Mouse (Mus musculus): ENCODE measurements around the gene Xpo1.
"Not testable (repeated sequence)": the region's sequence is repeated elsewhere in the genome, so short reads cannot be mapped to it uniquely, and the experiment has no call there.

Gene Xpo1

DNA sequence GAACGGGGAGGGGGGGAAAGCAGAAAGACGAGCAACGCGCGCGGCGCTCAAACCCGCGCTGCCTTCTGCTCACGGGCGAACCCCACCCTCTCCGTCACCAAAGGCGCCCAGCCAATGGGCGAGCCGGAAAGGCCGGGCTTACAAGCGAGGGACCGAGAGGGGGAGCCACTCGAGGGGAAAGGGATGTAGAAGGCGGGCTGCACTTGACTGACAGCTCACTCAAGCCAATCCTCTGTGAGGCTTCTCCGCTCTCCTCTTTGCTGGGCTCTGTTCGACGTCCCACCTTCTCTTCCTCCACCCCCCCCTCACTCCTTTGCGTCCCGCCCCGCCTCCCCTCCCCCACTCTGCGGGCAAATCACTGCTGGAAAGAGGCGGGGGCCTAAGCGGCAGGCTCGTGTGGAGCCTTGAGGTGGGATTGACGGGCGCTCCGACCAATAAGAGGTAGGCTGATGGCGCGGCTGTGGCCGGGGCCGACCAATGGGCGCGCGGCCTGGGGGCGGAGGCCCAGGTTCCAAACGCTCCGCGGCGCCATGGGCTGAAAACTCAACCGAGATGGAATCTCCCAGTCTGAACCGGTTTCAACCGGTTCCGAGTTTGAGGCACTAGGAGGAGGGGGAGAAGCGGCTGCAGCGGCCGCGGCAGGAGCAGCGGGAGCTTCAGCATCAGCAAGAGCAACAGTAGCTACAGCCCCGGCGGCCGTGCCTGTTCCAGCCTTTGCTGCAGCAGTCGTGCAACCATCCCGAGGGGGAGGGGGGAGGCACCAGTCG lies at the start of gene Xpo1:
Gene Xpo1 (plus strand): TSS at position 615 of the 767 bp plus-strand sequence.
- DNase-seq (ENCODE audit: low spot score): peak; percentile 100

DNA sequence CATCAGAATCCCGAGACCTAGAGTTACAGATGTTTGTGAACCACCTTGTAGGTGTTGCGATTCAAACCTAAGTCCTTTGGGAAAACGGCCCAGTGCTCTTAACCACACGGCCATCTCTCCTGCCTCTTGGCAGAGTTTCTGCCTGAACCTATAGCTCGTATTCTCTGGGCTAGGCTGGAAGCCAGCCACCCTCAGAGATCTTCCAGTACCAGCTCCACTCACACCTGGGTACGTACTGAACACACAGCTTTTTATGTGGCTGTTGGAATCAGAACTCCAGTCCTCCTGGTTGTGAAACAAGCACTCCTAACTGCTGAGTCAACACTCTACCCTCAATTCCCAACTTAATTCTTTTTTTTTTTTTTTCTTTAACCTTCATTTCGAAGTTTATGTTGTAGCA lies 46.1 kb upstream of the Xpo1 start:
- no peak for DNase-seq (ENCODE audit: low spot score)

DNA sequence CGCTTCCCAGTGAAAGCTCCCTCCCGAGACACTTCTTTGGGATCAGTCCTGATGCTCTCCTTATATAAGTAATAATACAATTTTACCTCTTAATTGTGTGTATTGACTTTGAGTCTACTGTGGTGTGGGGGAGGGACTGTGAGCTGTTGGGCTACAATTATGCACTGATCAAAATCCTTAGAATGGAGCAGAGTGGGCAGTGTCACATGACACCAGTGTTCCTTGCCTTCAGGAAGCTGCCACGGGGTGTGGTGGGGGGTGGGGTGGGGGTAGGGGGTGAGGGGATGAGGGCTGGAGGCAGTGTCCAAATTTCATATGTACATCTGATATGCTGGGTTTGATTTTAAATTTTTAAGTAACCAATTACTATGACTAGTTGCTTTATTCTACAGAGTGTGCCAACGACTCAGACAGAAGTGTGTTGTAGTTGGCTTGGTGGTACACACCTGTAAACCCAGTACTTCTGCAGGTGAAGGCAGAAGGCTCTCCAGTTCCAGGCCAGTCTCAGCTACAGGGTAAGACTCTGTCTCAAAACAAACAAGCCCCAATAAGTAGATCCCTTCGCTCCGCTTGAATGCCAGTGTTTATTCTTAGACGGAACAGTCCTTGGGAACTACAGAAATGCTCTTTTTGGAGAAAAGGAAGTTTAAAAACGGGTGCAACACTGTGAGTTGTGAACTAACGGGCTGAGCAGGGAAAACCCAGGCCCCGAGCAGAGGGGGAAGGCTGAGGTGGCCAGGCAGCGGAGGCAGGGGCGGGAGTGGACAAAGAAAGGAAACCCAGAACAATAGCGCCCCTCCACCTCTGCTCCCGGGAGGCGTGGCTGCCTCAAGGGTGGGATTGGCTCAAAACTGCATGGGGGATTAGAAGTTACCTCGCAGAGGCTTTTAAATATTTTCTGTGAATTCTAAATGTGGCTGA lies 45.0 kb upstream of the Xpo1 start:
- no peak for DNase-seq (ENCODE audit: low spot score)

DNA sequence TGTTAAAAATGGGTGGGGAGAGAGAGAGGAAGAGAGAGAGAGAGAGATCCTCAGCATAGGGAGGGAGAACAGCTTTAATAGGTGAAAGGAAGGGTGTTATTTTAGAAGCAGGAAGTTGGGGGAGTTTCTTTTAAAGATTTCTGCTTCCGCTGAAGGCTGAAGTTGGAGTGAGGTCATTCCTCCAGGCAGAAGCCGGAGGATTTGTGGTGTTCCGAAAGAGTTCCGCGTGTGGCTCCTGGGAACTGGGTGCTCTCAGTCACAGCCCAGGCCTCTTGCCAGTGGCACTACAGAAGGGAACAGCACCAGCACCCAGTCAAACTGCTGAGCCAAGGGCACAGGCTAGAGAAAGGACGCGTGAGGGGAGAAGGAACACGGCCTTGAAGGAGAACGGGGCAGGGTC lies 38.4 kb upstream of the Xpo1 start:
- no peak for DNase-seq (ENCODE audit: low spot score)

DNA sequence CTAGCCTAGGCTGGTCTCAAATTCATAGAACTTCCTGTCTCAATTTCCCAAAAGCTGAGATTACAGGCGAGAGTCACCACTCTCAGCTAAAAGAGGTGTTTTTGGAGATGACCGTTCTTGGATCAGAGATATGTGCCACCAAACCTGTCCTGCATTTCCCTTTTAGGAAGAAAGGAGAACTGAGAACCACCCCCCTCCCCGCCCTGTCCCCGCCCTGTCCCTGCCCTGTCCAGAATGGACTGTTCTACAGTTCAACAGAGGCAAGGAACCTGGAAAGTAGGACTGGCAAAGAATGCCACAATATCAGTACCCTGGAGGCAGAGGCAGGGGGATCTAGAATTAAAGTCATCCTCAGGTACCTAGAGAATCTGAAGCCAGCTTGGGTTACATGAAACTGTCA lies 19.8 kb upstream of the Xpo1 start:
- DNase-seq (ENCODE audit: low spot score): no peak

DNA sequence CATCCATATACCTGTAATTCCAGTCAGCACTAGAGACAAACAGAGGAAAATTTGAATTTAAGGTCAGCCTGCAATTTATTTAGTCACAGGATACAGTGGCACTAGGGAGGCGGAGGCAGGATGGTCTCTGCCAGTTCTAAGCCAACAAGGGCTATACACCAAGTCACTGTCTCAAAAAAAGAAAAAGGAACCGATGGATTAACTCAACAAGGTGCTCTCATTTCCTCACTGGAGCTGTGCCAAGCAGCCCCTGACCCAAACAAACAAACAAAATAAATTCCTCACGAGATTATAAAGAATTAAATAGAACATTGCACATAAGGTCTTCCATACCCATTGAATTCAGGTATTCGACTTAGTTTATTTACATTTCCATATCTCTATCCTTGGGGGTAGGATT lies 1.9 kb upstream of the Xpo1 start:
- DNase-seq (ENCODE audit: low spot score): no peak

DNA sequence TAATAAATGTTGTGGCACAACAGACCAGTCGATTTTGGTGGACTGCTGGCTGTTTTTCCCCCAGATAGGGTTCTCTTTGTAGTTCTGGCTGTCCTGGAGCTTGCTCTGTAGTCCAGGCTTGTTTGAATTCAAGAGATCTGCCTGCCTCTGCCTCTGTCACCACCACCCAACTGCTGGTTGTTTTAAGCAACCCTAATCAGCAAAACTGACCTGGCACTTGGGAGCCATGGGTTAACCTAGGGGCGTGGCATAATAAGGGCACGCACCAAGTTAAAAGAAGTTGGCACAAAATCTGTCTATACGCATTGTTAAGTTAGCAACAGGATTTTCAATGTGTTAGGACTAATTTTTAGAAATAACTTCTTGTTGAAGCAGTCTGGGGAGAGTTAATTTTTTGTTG lies 1.3 kb upstream of the Xpo1 start:
- DNase-seq (ENCODE audit: low spot score): no peak

DNA sequence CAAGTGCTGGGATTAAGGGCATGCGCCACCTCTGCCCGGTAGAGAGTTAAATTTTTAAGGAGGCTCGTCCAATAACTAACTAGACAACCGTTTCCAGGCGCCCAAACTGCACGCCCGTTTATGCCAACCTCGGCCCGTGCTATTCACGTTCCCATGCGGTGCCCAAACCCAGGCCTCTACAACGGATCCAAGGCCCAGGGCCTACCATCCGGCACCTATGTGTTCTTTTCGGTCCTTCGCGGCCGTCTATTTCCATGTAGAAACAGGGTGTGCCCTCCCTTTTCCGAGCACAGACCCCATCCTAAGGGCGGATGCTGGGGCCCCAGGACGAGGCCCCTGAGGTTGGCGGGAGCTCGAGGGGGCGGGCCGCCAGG lies 801 bp upstream of the Xpo1 start:
- no peak for DNase-seq (ENCODE audit: low spot score)

DNA sequence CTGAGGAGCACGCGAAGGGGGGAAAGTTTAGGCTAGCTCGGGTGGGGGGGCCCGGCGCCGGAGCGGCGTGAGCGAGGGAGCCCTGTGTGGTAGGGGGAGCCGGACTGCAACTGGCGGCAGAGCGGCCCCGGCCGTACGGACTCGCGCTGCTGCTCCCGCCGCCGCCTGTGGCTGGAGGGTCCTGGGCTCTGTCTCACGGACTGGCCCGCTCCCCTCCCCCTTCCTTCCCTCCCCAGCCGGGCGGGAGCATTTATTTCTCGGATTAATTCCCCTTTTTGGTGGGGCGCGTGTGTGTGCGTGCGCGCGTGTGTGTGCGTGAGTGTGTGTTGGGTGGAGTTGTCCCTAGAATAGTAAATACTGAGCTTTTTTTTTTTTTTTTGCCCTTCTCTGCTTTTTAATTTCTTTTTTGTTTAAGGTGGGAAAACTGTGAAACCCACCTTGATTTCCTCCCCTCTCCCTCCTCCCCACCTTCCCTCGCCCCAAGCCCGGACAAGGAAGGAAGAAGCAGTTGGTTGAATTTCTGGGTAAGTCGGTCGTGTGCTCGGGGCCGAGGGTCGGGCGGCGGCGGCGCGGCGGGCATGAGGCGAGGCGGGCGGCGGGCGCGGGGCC lies 457 bp downstream of the Xpo1 start:
- DNase-seq (ENCODE audit: low spot score): no peak

DNA sequence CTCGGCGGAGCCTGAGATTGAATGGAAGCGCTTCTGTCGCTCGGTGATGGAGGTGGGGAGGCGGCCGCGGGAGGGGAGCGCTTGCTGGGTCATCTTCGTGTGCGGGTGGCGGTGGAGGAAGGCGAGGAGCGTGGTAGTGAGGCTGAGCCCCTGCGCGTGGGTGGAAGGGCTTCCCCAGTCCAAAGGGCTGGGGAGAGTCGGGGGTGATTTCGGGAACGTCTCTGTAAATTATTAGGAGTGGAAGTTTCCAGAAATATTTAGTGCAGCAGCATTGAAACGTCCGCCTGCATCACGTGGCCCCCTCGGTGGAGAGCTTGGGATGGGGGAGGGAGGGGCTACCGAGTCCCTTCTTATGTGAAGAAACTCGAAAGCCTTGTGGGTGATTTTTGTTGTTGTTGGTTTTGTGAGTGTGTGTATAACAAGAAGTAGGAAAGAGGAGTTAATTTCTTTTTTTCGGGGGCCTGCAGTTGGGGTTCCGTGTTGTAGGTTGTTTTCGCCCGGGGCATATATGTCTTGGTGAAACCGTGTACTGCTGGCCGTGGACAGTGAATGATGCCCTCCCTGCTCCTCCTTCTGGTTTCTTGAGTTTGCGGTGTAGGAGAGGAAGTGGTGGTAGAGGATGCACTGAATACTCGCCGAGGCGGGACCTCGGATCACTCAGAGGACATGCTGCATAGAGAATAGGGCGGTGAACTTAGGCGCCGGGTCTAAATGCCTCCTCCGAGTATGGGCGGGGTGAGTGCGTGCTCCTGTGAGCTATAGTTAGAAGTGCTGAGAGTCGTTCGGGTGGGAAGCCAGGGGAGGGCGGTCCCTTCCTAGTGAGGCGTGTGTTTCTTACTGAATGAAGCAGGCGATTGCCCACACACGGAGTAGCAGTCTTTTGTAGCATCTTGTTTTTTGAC lies 1.2 kb downstream of the Xpo1 start:
- DNase-seq (ENCODE audit: low spot score): peak; percentile 83

DNA sequence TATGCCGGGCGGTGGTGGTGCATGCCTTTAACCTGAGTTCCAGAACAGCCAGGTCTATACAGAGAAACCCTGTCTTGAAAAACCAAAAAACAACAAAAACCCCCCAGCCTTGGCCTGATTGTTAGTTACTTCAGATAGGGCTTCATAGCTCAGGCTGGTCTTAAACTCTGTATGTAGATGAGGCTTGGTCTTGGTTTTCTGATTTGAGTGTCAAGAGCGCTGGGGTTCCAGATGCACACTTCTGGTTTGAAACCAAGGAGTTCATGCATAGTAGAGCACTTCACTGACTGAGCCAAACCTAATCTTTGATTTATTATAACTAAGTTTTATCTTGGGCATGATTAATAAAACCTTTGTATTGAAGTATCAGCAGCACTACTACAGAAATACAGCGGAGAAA lies 3.2 kb downstream of the Xpo1 start:
- DNase-seq (ENCODE audit: low spot score): no peak

DNA sequence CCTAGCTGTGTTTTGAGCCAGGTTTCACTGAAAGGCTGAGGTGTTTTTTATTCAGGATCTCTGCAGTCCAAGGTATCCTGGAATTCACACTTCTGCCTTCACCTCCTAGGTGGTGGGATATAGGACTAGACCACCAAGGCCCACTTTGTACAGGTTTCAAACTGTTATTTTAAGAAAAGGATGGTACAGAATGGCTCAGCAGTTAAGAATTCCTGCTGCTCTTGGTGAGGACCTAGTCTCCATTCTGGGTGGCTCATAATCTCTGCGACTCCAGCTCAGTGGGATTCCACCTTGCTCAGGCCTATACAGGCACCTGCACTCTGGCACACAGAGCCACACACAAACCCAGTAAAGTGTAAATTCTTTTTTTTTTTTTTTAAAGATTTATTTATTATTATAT lies 3.6 kb downstream of the Xpo1 start:
- no peak for DNase-seq (ENCODE audit: low spot score)

DNA sequence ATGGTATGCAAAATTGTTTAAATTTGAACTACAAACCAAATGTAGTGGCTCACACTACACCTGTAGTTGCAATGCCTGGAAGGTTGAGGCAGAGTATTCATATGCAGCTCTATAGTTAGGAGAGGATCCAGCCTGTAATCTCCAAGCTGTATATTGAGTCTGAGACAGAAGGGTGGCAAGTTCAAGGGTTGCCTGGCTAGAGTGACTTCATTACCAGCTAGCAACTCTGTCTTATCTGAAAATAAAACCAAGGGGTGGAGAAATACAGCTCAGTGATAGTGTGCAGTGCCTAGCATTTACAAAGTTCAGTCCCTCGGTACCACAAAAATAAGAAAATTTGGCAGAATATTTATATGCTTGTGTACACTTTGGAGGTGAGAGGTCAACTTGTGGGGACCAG lies 4.3 kb downstream of the Xpo1 start:
- DNase-seq (ENCODE audit: low spot score): no peak

DNA sequence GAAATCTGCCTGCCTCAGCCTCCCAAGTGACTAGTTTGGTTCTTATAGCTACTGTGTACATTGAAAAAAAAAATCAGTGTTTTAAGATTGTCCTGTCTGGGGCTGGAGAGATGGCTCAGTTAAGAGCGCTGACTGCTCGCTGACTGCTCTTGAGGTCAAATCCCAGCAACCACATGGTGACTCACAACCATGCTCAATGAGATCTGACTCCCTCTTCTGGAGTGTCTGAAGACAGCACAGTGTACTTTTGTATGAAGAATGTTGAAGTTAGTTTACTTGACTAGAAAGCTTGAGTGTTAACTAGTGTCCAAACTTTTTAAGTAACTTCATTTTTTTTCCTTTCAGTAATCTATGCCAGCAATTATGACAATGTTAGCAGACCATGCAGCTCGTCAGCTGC lies 5.6 kb downstream of the Xpo1 start:
- no peak for DNase-seq (ENCODE audit: low spot score)

DNA sequence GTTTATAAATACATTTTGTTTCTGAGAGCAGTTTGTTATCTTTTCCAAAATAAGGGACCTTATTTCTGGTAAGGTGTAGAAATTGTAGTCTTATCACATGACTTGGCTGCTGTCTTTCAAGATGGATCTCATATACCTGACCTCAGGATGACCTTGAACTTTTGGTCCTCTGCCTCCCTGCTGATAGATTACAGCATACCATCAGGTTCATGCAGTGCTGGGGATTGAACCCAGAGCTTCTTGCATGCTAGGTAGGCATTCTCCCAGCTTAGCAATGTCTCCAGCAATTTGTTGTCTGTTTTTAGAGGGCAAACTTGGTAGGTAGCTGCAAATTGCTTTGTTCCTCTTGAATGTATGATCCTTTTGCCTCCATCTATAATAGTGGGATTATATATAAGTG lies 9.1 kb downstream of the Xpo1 start:
- DNase-seq (ENCODE audit: low spot score): no peak

DNA sequence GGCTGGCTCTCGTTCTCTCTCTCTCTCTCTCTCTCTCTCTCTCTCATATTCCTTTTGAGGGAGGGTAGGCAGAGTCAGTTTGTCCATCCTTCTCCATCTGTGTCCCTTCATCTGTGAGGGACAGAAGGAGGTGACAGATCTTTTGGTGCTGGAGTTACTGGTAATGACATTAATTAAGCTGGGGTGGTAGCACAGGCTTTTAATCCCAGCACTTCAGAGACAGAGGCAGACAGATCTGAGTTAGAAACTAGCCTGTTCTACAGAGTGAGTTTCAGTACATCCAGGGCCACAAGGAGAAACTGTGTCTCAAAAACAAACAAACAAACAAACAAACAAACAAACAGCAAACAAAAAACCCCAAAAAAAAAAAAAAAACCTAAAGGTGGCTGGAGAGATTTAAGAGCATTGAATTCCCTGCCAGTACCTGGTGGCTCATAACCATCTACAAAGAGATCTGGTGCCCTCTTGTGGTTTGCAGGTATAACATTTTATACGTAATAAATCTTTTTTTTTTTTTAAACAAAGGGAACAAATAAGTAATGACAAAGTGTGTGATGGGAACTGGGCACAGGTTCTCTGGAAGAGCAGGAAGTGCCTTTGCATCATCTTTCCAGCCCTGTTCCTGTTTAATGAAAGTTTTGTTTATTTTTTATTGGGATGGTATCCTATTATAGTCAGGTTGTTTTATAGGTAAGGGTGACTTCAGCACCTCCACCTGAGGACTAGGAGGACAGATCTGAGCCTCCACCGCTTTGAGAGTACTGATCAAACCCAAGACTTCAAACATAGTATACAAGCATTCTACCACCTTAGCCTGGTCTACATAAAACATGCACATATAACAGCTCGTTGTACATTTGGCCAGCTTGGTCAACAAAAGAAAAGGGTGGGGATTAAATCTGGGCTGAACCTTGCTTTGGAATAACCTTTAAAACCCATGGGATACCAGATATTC lies 16.2 kb downstream of the Xpo1 start:
- peak; percentile 80 for DNase-seq (ENCODE audit: low spot score)

DNA sequence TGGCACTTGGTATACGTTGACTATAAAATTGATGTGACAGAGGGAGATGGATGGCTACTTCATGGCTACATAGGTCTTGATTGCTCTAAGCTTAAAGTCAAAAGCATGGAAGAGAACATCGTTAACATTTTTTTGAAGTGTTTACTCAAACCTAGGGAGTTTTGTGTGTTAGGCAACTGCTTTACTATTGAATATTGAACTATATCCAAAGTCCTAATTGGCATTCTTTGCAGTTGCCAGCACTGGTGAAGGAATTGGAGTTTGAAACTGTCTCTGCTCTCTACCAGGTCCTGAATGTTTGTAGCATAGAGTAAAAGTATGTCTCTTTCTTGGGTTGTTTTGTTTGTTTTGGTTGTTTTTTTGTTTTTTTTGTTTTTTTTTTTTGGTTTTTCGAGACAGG lies 19.9 kb downstream of the Xpo1 start:
- DNase-seq (ENCODE audit: low spot score): no peak

DNA sequence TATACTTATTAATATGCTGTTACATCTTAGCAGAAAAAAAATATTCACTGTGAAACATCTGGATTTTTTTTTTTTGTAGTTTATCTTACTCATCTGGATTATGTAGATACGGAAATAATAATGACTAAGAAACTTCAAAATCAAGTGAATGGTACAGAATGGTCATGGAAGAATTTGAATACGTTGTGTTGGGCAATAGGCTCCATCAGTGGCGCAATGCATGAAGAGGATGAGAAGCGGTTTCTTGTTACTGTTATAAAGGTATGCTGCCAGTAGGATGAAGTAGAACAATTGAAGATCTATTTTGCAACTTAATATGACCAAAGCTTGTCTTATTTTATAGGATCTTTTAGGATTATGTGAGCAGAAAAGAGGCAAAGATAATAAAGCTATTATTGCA lies 28.6 kb downstream of the Xpo1 start:
- DNase-seq (ENCODE audit: low spot score): no peak

DNA sequence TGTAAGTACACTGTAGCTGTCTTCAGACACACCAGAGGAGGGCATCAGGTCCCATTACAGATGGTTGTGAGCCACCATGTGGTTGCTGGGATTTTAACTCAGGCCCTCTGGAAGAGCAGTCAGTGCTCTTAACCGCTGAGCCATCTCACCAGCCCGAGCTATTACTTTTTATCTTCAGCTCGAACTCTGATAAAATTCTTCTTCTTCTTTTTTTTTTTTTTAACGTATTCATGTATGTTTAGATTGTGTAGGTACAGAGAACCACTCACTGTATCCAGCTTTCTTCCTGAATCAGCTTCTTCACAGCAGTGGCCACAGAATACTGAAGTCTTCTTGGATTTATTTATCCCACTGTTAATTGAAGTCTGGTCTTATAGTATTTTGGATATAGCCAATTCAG lies 33.0 kb downstream of the Xpo1 start:
- not testable (repeated sequence) for DNase-seq (ENCODE audit: low spot score)

DNA sequence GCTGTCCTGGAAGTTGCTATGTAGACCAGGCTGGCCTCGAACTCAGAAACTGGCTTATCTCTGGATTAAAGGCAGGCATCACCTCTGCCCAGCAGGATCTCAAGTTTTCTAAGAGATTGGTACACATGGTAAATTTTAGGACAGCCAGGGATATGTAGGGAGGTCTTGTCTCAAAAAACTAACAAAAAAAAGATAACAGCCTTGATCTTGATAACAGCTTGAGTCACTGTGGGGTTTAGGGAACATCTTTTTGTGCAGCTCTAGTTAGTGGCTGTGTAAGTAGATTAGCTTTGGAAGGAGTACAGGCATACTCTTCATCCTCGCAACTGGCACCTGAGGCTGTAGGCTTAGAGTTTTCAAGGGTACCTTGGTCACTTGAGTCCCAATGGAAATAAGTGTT lies 41.5 kb downstream of the Xpo1 start:
- no peak for DNase-seq (ENCODE audit: low spot score)

DNA sequence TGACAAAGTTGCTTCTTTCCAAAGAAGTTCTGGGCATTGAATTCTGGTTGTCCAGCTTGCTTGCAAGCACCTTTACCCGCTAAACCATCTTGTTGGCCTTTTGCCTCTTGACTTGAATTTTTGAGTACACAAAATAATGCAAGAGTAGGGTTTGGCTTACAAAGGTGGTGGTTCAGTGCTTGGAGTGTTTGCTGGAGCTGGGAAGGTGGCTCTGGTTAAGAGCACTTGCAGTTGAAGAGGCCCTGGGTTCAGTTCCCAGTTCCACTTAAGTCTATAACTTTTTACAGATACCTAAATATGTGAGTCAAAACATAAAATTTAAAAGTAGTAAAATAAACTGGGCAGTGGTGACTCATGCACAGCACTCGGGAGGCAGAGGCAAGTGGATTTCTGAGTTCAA lies 42.5 kb downstream of the Xpo1 start:
- no peak for DNase-seq (ENCODE audit: low spot score)
